Mouse (Mus musculus) spleen, adult 2 months (tissue): Measurements from ENCODE around the gene Sertad3.

ENCODE experiments used
- CTCF ChIP-seq: fragments of 200-500 bp; IDR thresholded peaks from 2 replicates; pipeline ENCODE4 v1.5.1; 2011; ENCODE audit warnings: mild to moderate bottlenecking, inconsistent platforms; ENCODE audit not compliant: insufficient read depth, insufficient read length, insufficient replicate concordance; ENCODE audit errors: extremely low read depth
- POLR2A ChIP-seq: fragments of 200-500 bp; IDR thresholded peaks from 2 replicates; pipeline ENCODE4 v1.6.1; 2011; ENCODE audit warnings: low read depth, low read length, inconsistent platforms

DNA sequence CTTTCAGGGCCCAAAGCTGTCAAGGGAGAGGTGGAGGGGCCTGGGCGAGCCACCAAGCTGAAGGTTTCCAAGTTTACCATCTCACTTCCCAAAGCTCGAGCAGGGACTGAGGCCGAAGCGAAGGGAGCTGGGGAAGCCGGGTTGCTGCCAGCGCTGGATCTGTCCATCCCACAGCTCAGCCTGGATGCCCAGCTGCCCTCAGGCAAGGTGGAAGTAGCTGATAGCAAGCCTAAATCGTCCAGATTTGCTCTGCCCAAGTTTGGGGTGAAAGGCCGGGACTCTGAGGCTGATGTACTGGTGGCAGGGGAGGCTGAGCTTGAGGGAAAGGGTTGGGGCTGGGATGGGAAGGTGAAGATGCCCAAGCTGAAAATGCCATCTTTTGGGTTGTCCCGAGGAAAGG is 44.7 kb downstream of the Sertad3 start:
- TF ChIP-seq POLR2A: no peak
- TF ChIP-seq CTCF: no peak
